Mouse (Mus musculus): ENCODE results near the gene Klf8.

- TF ChIP-seq CTCF (IDR thresholded peaks at IDR 0.05; ENCODE audit: insufficient read depth, low read length) (no peak), POLR2A (IDR thresholded peaks at IDR 0.05; ENCODE audit: borderline replicate concordance, extremely low read depth, low read depth, low read length) (no peak)
These were observed 196.5 kb downstream of the Klf8 start for GRCm38 (mm10) chrX:153433659-153434293.
